Mouse (Mus musculus): ENCODE data around the gene Smok2b.
"Not testable (repeated sequence)": the region's sequence is repeated elsewhere in the genome, so short reads cannot be mapped to it uniquely, and the experiment has no call there.

The Smok2b gene

DNA sequence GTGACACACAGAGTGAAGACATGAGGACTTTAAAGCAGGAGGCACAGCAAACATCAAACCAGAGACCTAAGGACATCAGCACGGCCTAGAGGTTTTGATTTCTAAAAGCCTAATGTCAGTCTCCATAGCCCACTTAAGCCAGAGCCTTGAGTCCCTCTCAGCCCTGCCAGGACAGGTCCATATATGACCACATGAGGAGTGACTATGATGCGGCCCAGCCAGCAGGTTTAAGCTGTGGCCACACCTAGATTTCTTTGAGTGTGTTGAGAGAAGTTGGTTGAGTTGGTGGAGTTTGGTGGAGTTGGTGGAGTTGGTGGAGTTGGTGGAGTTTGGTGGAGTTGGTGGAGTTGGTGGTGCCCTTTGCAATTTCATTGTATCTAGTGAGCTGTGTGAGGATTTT lies at the start of gene Smok2b:
Smok2b (plus strand) TSS at position 301 of the 400 bp plus-strand sequence.
- not testable (repeated sequence) for DNase-seq (ENCODE audit: low read depth, low spot score)

GRCm38 (mm10) chr17:13180491-13180890 lies 49.6 kb upstream of the Smok2b start:
- DNase-seq (ENCODE audit: low read depth, low spot score) = peak; percentile 62

GRCm38 (mm10) chr17:13182712-13183111 lies 47.3 kb upstream of the Smok2b start:
- DNase-seq (ENCODE audit: low read depth, low spot score) = not testable (repeated sequence)

DNA sequence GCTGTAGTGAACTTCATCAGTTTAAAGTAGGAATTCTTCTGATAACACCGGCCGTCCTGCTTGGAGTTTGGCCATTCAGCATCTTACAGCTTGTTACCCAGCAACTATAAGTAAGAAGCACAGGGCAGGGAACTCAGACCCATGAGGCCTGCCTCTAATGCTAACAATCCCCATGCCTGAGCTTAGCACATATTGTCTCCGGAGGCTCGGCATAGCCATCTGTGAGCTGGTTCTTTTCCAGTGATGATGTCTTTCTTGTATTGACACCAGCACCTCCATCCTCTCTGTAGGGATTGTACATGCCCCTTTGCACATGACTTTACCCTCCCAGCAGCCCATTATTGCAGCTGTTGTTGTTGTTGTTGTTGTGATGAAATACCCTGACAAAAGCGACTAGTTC lies 45.5 kb upstream of the Smok2b start:
- not testable (repeated sequence) for DNase-seq (ENCODE audit: low read depth, low spot score)

DNA sequence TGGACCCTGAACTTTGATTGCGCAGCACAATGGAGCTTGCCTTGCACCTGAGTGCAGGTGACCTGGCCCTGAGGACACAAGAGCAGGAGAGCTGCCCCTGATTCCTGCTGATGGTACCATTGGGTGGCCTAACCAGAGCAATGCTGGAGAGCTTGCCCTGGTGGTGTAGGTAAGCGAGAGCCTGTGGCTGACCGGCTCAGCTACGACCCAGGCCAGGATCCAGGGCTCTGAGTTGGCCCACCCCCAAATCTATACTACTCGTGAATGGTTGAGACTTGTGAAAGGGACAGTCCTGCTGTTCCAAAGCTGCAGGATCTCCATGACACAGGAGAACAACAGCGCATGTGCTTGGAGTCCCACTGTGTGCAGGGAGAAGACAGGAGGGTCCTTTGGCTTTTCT lies 43.5 kb upstream of the Smok2b start:
- not testable (repeated sequence) for DNase-seq (ENCODE audit: low read depth, low spot score)

- DNase-seq (ENCODE audit: low read depth, low spot score) = peak; percentile 75
These were observed 42.4 kb upstream of the Smok2b start for GRCm38 (mm10) chr17:13187621-13188020.

- DNase-seq (ENCODE audit: low read depth, low spot score) = peak; percentile 91
These were observed 41.2 kb upstream of the Smok2b start for GRCm38 (mm10) chr17:13188846-13189245.

DNA sequence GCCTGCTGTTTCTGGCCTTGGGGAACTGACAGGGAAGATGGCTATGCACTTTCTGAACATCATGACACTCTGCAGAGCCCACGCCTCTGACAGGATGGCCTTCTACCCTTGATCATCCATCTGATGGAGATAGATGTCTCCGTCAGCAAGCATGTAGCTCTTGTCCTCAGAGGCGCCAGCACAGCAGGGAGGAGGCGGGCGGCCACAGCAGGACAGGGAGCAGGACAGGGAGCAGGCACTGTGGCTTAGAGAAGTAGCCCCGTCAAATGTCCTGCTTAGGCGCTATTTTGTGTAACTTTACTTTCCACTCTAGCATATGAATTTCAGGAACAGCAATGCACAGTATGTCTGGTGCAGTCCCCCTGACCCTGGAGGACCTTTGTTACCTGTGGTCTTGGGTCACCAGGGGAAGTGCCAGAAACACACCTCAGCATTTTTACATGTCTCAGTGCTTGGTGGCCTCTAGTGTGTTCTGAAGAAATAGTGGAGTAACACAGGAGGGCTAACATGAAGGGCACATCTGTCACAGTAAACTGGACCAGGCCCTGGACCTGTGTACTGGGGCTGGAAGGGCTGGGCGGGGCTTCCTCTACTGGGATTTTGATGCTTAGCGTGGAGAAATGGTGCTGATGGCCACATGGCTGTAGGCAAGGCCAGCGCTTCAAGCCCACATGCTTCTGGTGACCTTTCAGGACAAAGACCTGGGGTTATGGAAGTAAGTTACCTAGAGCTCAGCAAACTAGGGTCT lies 39.0 kb upstream of the Smok2b start:
- DNase-seq (ENCODE audit: low read depth, low spot score) = not testable (repeated sequence)

DNA sequence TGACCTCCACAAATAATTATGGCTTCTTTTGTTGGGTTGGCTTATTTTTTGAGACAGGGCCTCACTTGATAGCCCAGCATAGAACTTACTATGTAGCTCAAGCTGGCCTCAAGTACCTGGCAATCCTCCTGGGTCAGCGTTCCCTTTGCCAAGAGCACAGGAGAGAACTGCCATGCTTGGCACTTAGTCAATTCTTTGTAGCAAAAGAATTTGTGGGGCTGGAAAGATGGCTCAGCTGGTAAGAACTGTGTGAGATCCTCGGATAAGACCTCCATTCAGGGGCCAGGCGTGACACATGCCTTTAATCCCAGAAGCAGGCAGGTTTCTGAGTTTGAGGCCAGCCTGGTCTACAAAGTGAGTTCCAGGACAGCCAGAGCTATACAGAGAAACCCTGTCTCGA lies 33.6 kb upstream of the Smok2b start:
- not testable (repeated sequence) for DNase-seq (ENCODE audit: low read depth, low spot score)

- DNase-seq (ENCODE audit: low read depth, low spot score) = not testable (repeated sequence)
These were observed 31.2 kb upstream of the Smok2b start for GRCm38 (mm10) chr17:13198812-13199211.

DNA sequence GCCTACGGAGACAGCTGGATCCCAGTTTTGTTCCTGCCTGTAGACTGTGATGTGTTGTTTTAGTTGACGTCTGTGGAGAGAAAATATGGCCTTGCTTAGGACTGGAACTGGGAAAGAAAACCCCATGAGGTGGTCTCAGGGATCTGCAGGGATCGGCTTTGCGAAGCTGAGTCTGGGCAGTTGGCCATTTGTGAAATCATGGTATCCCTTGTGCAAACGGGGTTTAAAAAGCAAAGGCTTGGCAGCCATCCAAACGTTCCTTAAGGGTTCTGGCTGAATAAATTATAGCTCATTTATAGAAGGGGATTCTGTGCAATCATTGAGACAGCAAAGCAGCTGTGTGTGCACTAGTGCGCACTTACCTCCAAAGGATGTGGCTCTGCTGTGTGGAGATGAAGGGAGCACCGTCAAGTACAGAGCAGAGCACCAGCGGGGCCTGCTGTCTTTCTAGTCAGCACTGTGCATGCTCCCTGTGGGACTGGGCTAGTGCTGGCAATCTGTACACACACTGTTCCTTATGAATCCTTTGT lies 30.1 kb upstream of the Smok2b start:
- DNase-seq (ENCODE audit: low read depth, low spot score) = not testable (repeated sequence)

GRCm38 (mm10) chr17:13201551-13201950 lies 28.5 kb upstream of the Smok2b start:
- not testable (repeated sequence) for DNase-seq (ENCODE audit: low read depth, low spot score)

DNA sequence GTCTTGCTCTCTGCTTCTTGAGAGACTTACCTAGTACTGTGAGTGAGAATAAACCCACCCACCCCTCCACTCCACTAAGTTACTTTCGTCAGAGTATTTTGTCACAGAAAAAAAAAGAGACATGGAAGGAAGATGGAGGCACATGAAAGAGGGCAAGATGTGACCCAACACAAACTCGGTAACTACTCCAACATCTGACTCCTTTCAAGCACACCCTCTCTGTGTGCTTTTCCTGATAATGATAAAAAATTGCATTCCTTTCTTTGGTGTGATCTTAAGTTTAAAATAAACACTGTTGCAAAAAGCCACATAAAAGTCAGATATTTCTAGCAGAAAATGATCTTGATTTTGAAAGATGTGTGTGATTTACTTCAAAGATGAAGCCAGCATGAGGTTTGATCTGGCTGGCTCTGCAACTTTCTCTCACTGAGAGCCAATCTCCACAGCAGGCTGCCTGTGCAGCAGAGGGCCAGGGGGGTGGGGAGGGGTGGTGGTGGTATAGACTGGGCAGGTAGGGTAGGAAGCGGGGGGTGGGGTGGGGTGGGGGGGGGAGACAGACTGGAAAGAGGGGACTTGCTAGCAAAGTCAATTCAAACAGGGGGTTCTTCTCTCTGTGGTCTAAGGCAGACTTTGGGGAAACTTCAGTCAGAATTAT lies 27.5 kb upstream of the Smok2b start:
- not testable (repeated sequence) for DNase-seq (ENCODE audit: low read depth, low spot score)

- DNase-seq (ENCODE audit: low read depth, low spot score) = not testable (repeated sequence)
These were observed 24.8 kb upstream of the Smok2b start for GRCm38 (mm10) chr17:13205247-13205646.

DNA sequence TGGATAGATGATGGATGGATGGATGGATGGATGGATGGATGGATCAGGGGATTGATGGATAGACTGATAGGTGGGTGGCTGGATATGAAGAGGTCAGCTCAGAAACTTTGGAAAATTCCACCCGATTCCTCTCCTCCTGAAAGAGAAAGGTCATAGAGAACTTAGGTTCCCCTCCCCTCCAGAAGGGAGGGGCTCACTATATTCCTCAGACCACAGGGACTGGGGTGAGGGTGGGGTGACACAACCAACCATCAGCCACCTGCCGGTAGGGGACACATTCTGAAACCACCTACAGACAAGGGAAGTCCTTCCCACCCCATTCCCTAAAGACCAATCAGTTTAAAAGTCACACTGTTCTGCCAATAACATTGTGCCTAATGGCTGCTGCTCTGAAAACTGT lies 23.6 kb upstream of the Smok2b start:
- DNase-seq (ENCODE audit: low read depth, low spot score) = no peak

DNA sequence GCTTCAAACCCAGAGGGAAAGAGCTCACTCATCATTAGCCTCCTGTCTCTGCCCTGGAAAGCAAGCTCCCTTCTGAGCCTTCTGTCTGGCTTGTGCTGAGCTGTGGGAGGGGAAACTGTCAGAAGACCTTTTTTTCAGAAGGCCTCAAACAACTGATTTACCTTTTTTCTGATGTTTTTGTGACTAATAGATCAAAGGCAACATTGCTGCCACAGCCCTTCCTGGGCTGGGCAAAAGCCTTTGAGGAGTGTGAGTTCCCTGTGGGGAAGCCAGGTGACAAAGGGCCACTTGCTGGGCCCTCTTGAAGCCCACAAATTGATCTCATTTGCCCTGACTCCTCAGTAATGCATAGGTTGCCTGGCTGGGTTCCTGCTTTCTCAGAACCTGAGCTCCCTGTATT lies 21.6 kb upstream of the Smok2b start:
- DNase-seq (ENCODE audit: low read depth, low spot score) = not testable (repeated sequence)

DNA sequence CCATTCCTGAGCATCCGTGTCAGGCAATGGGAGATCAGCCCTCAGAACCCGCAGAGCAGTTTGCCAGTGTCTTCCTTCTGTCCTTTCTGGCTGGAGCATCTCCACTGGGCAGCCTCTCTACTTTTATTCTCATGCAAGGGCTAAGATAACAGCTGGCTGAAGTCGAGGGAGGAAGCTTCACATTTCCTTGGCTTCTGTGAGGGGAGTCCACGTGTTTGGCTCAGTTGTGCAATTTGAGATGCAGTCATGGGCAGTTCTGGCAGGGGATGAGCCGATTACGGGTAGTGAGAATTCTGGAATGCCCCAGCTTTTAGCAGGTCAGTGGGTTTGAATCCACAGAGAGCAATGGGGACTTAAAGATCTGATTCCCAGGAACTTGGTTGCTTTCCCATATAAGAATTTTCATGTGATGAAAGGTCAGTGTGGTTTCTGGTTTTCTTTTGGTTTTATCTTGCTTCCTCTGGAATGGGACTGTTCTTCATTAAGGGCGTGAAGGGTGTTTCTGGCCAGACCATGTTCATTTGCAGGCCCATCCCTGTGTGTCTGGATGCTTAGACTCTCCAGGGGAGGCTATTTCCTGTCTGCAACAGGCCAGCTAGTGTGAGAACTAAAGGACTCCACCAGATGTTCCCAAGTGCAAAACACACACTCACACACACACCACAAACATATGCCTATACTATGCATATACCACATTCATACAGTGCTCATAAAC lies 17.8 kb upstream of the Smok2b start:
- DNase-seq (ENCODE audit: low read depth, low spot score) = no peak

- DNase-seq (ENCODE audit: low read depth, low spot score) = no peak
These were observed 15.9 kb upstream of the Smok2b start for GRCm38 (mm10) chr17:13214169-13214568.

DNA sequence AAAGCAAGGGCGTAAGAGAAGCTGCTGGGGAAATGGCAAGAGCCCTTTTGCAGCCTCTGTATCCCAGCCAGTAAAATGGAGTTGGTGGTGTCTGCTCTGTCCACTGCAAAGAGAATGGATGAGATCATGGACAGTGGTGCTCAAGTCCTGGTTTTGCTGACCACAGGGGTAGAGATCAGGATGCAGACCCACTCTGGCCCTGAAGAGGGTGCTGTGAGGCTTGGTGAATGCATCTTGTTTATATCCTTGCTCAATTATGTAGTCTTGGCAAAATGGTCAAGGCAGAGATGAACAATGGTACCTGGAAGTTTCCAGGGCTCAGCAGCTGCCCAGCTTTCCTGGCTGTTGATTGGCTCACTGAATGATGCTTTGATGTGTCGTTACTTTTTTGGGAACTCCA lies 14.5 kb upstream of the Smok2b start:
- peak; percentile 39 for DNase-seq (ENCODE audit: low read depth, low spot score)

DNA sequence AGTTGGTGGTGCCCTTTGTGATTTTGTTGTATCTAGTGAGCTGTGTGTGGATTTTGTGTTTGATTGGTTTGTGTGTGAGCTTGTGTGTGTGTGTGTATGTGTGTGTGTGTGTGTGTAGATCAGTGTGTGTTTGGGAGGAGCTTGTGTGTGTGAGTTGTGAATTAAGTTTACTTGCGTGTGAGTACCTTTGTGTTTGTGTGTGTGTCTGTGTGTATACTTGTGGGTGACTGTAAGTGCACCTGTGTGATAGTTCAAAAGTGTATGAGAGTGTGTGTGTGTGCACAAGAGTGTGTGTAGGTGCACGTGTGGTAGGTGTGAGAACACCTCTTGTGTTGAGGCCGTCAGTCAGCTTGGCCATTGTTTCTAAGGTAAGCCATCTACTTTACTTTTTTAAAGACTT lies 9.2 kb upstream of the Smok2b start, which contains the start of gene Smok2a:
Smok2a (plus strand) TSS at position 301 of the 400 bp plus-strand sequence.
- no peak for DNase-seq (ENCODE audit: low read depth, low spot score)

GRCm38 (mm10) chr17:13221921-13222320 lies 8.1 kb upstream of the Smok2b start:
- not testable (repeated sequence) for DNase-seq (ENCODE audit: low read depth, low spot score)

GRCm38 (mm10) chr17:13239461-13239860 lies 9.4 kb downstream of the Smok2b start:
- DNase-seq (ENCODE audit: low read depth, low spot score) = not testable (repeated sequence)
